Mouse (Mus musculus) gastrocnemius, postnatal 36 days (tissue): ENCODE results near the gene Dnaja2. TPM values are rescaled to one million over a fixed set of nuclear protein-coding genes. Genes with fewer than 3 reads are reported as not detected.
A peak's percentile ranks its signal among the peaks of the same experiment; 100 is the strongest.

Experiments
- DNase-seq, 2 experiments: peaks; one replicate each; pipeline ENCODE4 v3.0.0; 2022
- intact Hi-C: fragments of 180-260 bp; cut with DNase I; formaldehyde crosslinking; loops from one replicate; pipeline ENCODE4 v1.15.1; 2025
- long read RNA-seq, 2 experiments: library from polyadenylated mRNA; stranded (forward); transcript quantifications; one replicate each; pipeline ENCODE4 v2.0.0; 2021
- total RNA-seq, 2 experiments: library from RNA; stranded (reverse); gene quantifications; 2 replicates each; pipeline ENCODE4 v1.2.3; 2021

Dnaja2 gene
- 100 to 1,000 TPM; 190 to 194 TPM for total RNA-seq
- long read RNA-seq, experiment 1, transcript Dnaja2-201 (9 exons, 2,919 nt): major isoform, 145 of 165 reads
- long read RNA-seq, experiment 1, partial matches to known transcripts: 6 of 165 reads
- long read RNA-seq, experiment 1, other reads (novel, unspliced or antisense): 14 of 165 reads
- long read RNA-seq, experiment 2, transcript Dnaja2-201 (9 exons, 2,919 nt): major isoform, 189 of 219 reads
- long read RNA-seq, experiment 2, partial matches to known transcripts: 14 of 219 reads
- long read RNA-seq, experiment 2, other reads (novel, unspliced or antisense): 16 of 219 reads

- intact Hi-C loops: no loop called here
- peak; percentile 86 to 90 for DNase-seq
These were observed at the start of gene Dnaja2 for GRCm38 (mm10) chr8:85555181-85556145. TSS of gene Dnaja2 (minus strand) at chr8:85555344.

GRCm38 (mm10) chr8:85604201-85604600, 49.1 kb upstream of the Dnaja2 start:
- intact Hi-C loops: no loop called here
- DNase-seq: no peak

GRCm38 (mm10) chr8:85603203-85603895, 48.2 kb upstream of the Dnaja2 start:
- peak; percentile 10 to 36 for DNase-seq

GRCm38 (mm10) chr8:85602737-85603136, 47.6 kb upstream of the Dnaja2 start:
- intact Hi-C loops: loop anchor here (1.0 kb wide), 1 partner anchor 63 kb away; no protein-coding TSS in a partner anchor
- no peak for DNase-seq

More at GRCm38 (mm10) chr8:85603203-85603895, 48.2 kb upstream of the Dnaja2 start:
- intact Hi-C loops: loop anchor here (1.0 kb wide), 1 partner anchor 62 kb away; no protein-coding TSS in a partner anchor

GRCm38 (mm10) chr8:85601741-85602140, 46.6 kb upstream of the Dnaja2 start:
- intact Hi-C loops: no loop called here
- DNase-seq: no peak

GRCm38 (mm10) chr8:85597413-85598191, 42.5 kb upstream of the Dnaja2 start:
- DNase-seq: no peak
- intact Hi-C loops: loop anchor here (5.0 kb wide), 1 partner anchor 140 kb away; no protein-coding TSS in a partner anchor

- DNase-seq: no peak
- intact Hi-C loops: loop anchor here (5.0 kb wide), 1 partner anchor 138 kb away; no protein-coding TSS in a partner anchor
These were observed 40.2 kb upstream of the Dnaja2 start for GRCm38 (mm10) chr8:85595391-85595790.

GRCm38 (mm10) chr8:85594983-85595382, 39.8 kb upstream of the Dnaja2 start:
- intact Hi-C loops: loop anchor here (5.0 kb wide), 1 partner anchor 138 kb away; no protein-coding TSS in a partner anchor
- DNase-seq: no peak

GRCm38 (mm10) chr8:85593324-85593723, 38.2 kb upstream of the Dnaja2 start:
- no peak for DNase-seq
- intact Hi-C loops: no loop called here

GRCm38 (mm10) chr8:85591532-85591931, 36.4 kb upstream of the Dnaja2 start:
- no peak for DNase-seq
- intact Hi-C loops: no loop called here

GRCm38 (mm10) chr8:85590258-85590657, 35.1 kb upstream of the Dnaja2 start:
- intact Hi-C loops: no loop called here
- DNase-seq: no peak

GRCm38 (mm10) chr8:85588596-85588995, 33.5 kb upstream of the Dnaja2 start:
- DNase-seq: no peak
- intact Hi-C loops: no loop called here

GRCm38 (mm10) chr8:85577666-85578065, 22.5 kb upstream of the Dnaja2 start:
- no peak for DNase-seq
- intact Hi-C loops: no loop called here

- intact Hi-C loops: no loop called here
- no peak for DNase-seq
These were observed 18.9 kb upstream of the Dnaja2 start for GRCm38 (mm10) chr8:85573972-85574496.

GRCm38 (mm10) chr8:85570466-85570865, 15.3 kb upstream of the Dnaja2 start:
- no peak for DNase-seq

GRCm38 (mm10) chr8:85567801-85568200, 12.7 kb upstream of the Dnaja2 start:
- intact Hi-C loops: no loop called here
- DNase-seq: no peak

More at GRCm38 (mm10) chr8:85570466-85570865, 15.3 kb upstream of the Dnaja2 start:
- intact Hi-C loops: no loop called here

GRCm38 (mm10) chr8:85565186-85565585, 10.0 kb upstream of the Dnaja2 start:
- DNase-seq: no peak
- intact Hi-C loops: no loop called here

GRCm38 (mm10) chr8:85563336-85563735, 8.2 kb upstream of the Dnaja2 start:
- no peak for DNase-seq
- intact Hi-C loops: no loop called here

GRCm38 (mm10) chr8:85559966-85560365, 4.8 kb upstream of the Dnaja2 start:
- no peak for DNase-seq
- intact Hi-C loops: no loop called here
